Mouse (Mus musculus): ENCODE data around the gene Abca8a. TPM values are rescaled to one million over a fixed set of nuclear protein-coding genes. Genes with fewer than 3 reads are reported as not detected.

The Abca8a gene
- polyA plus RNA-seq, 1 experiment from 2014 or later: 0.73 TPM

Other genes with a start within 250 kb of the Abca8a start
- gene Abca8b, start 100.1 kb downstream of the Abca8a start, polyA plus RNA-seq (2015; fragmentation: Nextera tagmentation; extraction: Ambion mirVana): 1.4 and 1.6 TPM in 2 replicates
- gene Abca9, start 72.2 kb upstream of the Abca8a start, polyA plus RNA-seq (2015; fragmentation: Nextera tagmentation; extraction: Ambion mirVana): 3.2 and 3.9 TPM in 2 replicates
- gene Abca6, start 155.8 kb upstream of the Abca8a start, polyA plus RNA-seq (2015; fragmentation: Nextera tagmentation; extraction: Ambion mirVana): 0.17 and 0.32 TPM in 2 replicates
- gene Abca5, start 241.7 kb upstream of the Abca8a start, polyA plus RNA-seq (2015; fragmentation: Nextera tagmentation; extraction: Ambion mirVana): 9.7 and 12.2 TPM in 2 replicates

Measured in hindbrain, embryonic 15.5 days (tissue).